Mouse (Mus musculus): ENCODE data around the gene Gcn1l1. TPM values are rescaled to one million over a fixed set of nuclear protein-coding genes. Genes with fewer than 3 reads are reported as not detected.

The Gcn1l1 gene
- 1.8 TPM for polyA plus RNA-seq (2014; fragmentation: Illumina TruSeq; extraction: RNeasy Lipid Tissue Mini Kit (QIAGEN cat#74804); ENCODE audit: low read depth, low replicate concordance)

DNA sequence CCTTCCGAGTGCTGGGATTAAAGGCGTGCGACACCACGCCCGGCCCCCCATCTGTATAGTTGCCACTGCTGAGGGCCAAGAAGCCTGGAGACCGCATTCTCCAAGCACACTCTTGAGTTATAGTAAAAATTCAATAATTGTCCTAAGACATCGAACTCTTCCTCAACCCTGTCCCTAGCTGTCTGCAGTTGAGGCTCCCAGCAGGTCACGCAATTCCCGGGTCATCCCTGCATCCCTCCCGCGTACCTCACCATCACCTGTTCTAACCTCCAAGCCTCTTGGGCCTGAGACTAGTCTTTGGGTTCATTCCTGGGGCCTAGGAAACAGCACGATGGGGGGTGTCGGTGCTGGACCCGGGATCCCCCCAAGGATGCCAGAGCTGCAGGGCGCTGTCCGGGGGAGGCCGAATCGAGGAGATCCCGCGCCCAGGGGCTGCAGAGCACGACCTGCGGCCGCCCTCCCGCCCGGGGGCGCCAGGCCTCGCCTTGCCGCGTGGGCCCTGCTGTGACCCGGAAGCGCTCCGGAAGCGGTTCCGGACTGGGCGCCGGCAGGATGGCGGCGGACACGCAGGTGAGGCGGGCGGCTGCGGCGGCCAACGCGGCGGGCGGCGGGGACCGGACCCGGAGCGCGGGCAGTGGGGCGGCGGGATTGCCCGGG, at the start of gene Gcn1l1:
TSS of gene Gcn1l1 (plus strand) at position 518 of the 657 bp plus-strand sequence.

GRCm38 (mm10) chr5:115559237-115560101, 5.6 kb upstream of the Gcn1l1 start, which contains the start of gene Rplp0:
TSS of gene Rplp0 (plus strand) at chr5:115559467.

GRCm38 (mm10) chr5:115631505-115632357, 66.7 kb downstream of the Gcn1l1 start, which contains the start of gene Rab35:
TSS of gene Rab35 (plus strand) at chr5:115631908.

Other genes with a start within 250 kb of the Gcn1l1 start
- 40.7 TPM for gene Srsf9, start 238.1 kb upstream of the Gcn1l1 start, polyA plus RNA-seq (2014; fragmentation: Illumina TruSeq; extraction: RNeasy Lipid Tissue Mini Kit (QIAGEN cat#74804); ENCODE audit: low read depth, low replicate concordance)
- gene Gatc, start 224.1 kb upstream of the Gcn1l1 start, polyA plus RNA-seq (2014; fragmentation: Illumina TruSeq; extraction: RNeasy Lipid Tissue Mini Kit (QIAGEN cat#74804); ENCODE audit: low read depth, low replicate concordance): 29.1 TPM
- 16.4 TPM for gene Triap1, start 224.0 kb upstream of the Gcn1l1 start, polyA plus RNA-seq (2014; fragmentation: Illumina TruSeq; extraction: RNeasy Lipid Tissue Mini Kit (QIAGEN cat#74804); ENCODE audit: low read depth, low replicate concordance)
- 79.7 TPM for gene Cox6a1, start 216.3 kb upstream of the Gcn1l1 start, polyA plus RNA-seq (2014; fragmentation: Illumina TruSeq; extraction: RNeasy Lipid Tissue Mini Kit (QIAGEN cat#74804); ENCODE audit: low read depth, low replicate concordance)
- gene Msi1, start 135.7 kb upstream of the Gcn1l1 start, polyA plus RNA-seq (2014; fragmentation: Illumina TruSeq; extraction: RNeasy Lipid Tissue Mini Kit (QIAGEN cat#74804); ENCODE audit: low read depth, low replicate concordance): 0.63 TPM
- not detected for gene Pla2g1b, start 99.0 kb upstream of the Gcn1l1 start, polyA plus RNA-seq (2014; fragmentation: Illumina TruSeq; extraction: RNeasy Lipid Tissue Mini Kit (QIAGEN cat#74804); ENCODE audit: low read depth, low replicate concordance)
- 9.2 TPM for gene Sirt4, start 80.5 kb upstream of the Gcn1l1 start, polyA plus RNA-seq (2014; fragmentation: Illumina TruSeq; extraction: RNeasy Lipid Tissue Mini Kit (QIAGEN cat#74804); ENCODE audit: low read depth, low replicate concordance)
- 12.3 TPM for gene Pxn, start 58.6 kb upstream of the Gcn1l1 start, polyA plus RNA-seq (2014; fragmentation: Illumina TruSeq; extraction: RNeasy Lipid Tissue Mini Kit (QIAGEN cat#74804); ENCODE audit: low read depth, low replicate concordance)
- 53.0 TPM for gene Rplp0, start 5.8 kb upstream of the Gcn1l1 start, polyA plus RNA-seq (2014; fragmentation: Illumina TruSeq; extraction: RNeasy Lipid Tissue Mini Kit (QIAGEN cat#74804); ENCODE audit: low read depth, low replicate concordance)
- 18.5 TPM for gene Rab35, start 66.7 kb downstream of the Gcn1l1 start, polyA plus RNA-seq (2014; fragmentation: Illumina TruSeq; extraction: RNeasy Lipid Tissue Mini Kit (QIAGEN cat#74804); ENCODE audit: low read depth, low replicate concordance)
- 0.76 TPM for gene Bicdl1, start 166.4 kb downstream of the Gcn1l1 start, polyA plus RNA-seq (2014; fragmentation: Illumina TruSeq; extraction: RNeasy Lipid Tissue Mini Kit (QIAGEN cat#74804); ENCODE audit: low read depth, low replicate concordance)